ENCODE assay signal across 8 mouse cellular contexts in genomic region chr3:95861796-95862195, GRCm38 (mm10). TPM values are rescaled to one million over a fixed set of nuclear protein-coding genes. Genes with fewer than 3 reads are reported as not detected.
A peak's percentile ranks its signal among the peaks of the same experiment; 100 is the strongest.
DNase-seq lines count a peak whose midpoint lies in the region; ATAC-seq and TF ChIP-seq lines count a peak whose summit lies in the region.

No protein-coding gene starts in this region.

- H3K4me1 ChIP-seq in kidney, embryonic 14.5 days (ENCODE audit: control insufficient read depth, insufficient read depth, low read length), result no peaks in the 10 kb centered on the region
- no peaks in the 10 kb centered on the region for H3K4me1 ChIP-seq in liver, embryonic 14.5 days (replicated peaks; ENCODE audit: control insufficient read depth in 2 of 2, insufficient read depth in 2 of 2, low read length in 1 of 2)
- no peaks in the 10 kb centered on the region for H3K4me1 ChIP-seq in neural tube, embryonic 13.5 days (replicated peaks)

- TF ChIP-seq EP300 in liver, embryonic 14.5 days (IDR thresholded peaks at IDR 0.05; ENCODE audit: low read depth), result no peak

- H3K27me3 ChIP-seq in kidney, embryonic 14.5 days (ENCODE audit: control insufficient read depth, insufficient read depth, low read length), result no peaks in the 10 kb centered on the region
- no peaks in the 10 kb centered on the region for H3K27me3 ChIP-seq in liver, embryonic 14.5 days (ENCODE audit: control insufficient read depth, insufficient read depth, low read length)
- H3K27me3 ChIP-seq in neural tube, embryonic 13.5 days, result no peaks in the 10 kb centered on the region

- TF ChIP-seq CTCF in liver, embryonic 14.5 days (IDR thresholded peaks at IDR 0.05; ENCODE audit: low read depth), result peak; percentile 83

- no peaks in the 10 kb centered on the region for H3K9me3 ChIP-seq in kidney, embryonic 14.5 days (ENCODE audit: control insufficient read depth, low read length)
- no peaks in the 10 kb centered on the region for H3K9me3 ChIP-seq in liver, embryonic 14.5 days (ENCODE audit: control insufficient read depth, low read length)
- no peaks in the 10 kb centered on the region for H3K9me3 ChIP-seq in neural tube, embryonic 13.5 days

- peak; percentile 41; the same call in 1 of the 2 replicates for ATAC-seq in kidney, embryonic 14.5 days (ENCODE audit: low FRiP score, low TSS enrichment)
- peak; percentile 79 for ATAC-seq in liver, embryonic 14.5 days (ENCODE audit: insufficient read depth)
- ATAC-seq in neural tube, embryonic 13.5 days (ENCODE audit: low read depth), result peak; percentile 73; the same call in 1 of the 2 replicates

- DNase-seq in B cell, adult 2 months, result peak; percentile 84 to 87
- peak; percentile 89 for DNase-seq in NIH3T3 (ENCODE audit: low read depth)
- DNase-seq in cerebellum, postnatal 14 days, result peak; percentile 87 to 91
- peak; percentile 89 for DNase-seq in heart, adult 8-10 months (ENCODE audit: low spot score)
- peak; percentile 68 to 79 (median 78) for DNase-seq in liver, embryonic 14.5 days (ENCODE audit: low read depth in 3 of 3, low spot score in 3 of 3)
- peak; percentile 74 for DNase-seq in thymus, postnatal 4 days

- WGBS in kidney, embryonic 14.5 days, result 49% methylated on average over 2 of the region's 2 CpGs
- 33% methylated on average over 2 of the region's 2 CpGs for WGBS in liver, embryonic 14.5 days (ENCODE audit: insufficient replicate concordance)
- WGBS in neural tube, embryonic 13.5 days, result 28% methylated on average over 2 of the region's 2 CpGs

- H3K4me3 ChIP-seq in kidney, embryonic 14.5 days (ENCODE audit: low read length), result no peak overlapping the region
- H3K4me3 ChIP-seq in liver, embryonic 14.5 days (ENCODE audit: insufficient read depth in 1 of 2, low read depth in 2 of 2, low read length in 2 of 2), result no peak overlapping the region
- H3K4me3 ChIP-seq in neural tube, embryonic 13.5 days, result no peak overlapping the region

- H3K36me3 ChIP-seq in kidney, embryonic 14.5 days (ENCODE audit: control insufficient read depth, insufficient read depth, low read length), result peaks cover 30% of the 10 kb centered on the region
- H3K36me3 ChIP-seq in liver, embryonic 14.5 days (replicated peaks; ENCODE audit: control insufficient read depth, insufficient read depth, low read depth), result no peaks in the 10 kb centered on the region; the same call in none of the 2 replicates
- peaks cover 43% of the 10 kb centered on the region for H3K36me3 ChIP-seq in neural tube, embryonic 13.5 days

- H3K9ac ChIP-seq in kidney, embryonic 14.5 days (ENCODE audit: low read depth, low read length), result no peak overlapping the region
- H3K9ac ChIP-seq in liver, embryonic 14.5 days (replicated peaks), result no peak overlapping the region
- H3K9ac ChIP-seq in neural tube, embryonic 13.5 days, result no peak overlapping the region

- no peak overlapping the region for H3K27ac ChIP-seq in kidney, embryonic 14.5 days (ENCODE audit: low read depth, low read length)
- no peak overlapping the region for H3K27ac ChIP-seq in liver, embryonic 14.5 days
- H3K27ac ChIP-seq in neural tube, embryonic 13.5 days (replicated peaks), result no peak overlapping the region

- H3K4me2 ChIP-seq in kidney, embryonic 14.5 days (replicated peaks; ENCODE audit: low read depth, low read length), result no peak overlapping the region
- no peak overlapping the region for H3K4me2 ChIP-seq in liver, embryonic 14.5 days (ENCODE audit: low read depth)
- H3K4me2 ChIP-seq in neural tube, embryonic 13.5 days, result no peak overlapping the region

RNA-seq across cellular contexts. Expression of gene Prpf3, which starts 6.1 kb away (rescaled TPM):
- 10 to 100 TPM; 13.9 to 22.5 (median 21.3) TPM for total RNA-seq in heart, adult 8-10 months (2022)
- 51.2 and 60.8 TPM in 2 replicates for polyA plus RNA-seq in kidney, embryonic 14.5 days (2014; fragmentation: Nextera tagmentation; extraction: Ambion mirVana)
- polyA plus RNA-seq in liver, embryonic 14.5 days (2012; rRNA removed), result 9.9 and 18.9 TPM in 2 replicates
- 27.2 and 27.5 TPM in 2 replicates for polyA plus RNA-seq in liver, embryonic 14.5 days (2014; fragmentation: Nextera tagmentation; extraction: Ambion mirVana)
- polyA plus RNA-seq in neural tube, embryonic 13.5 days (2015; fragmentation: Nextera tagmentation; extraction: Ambion mirVana), result 36.1 and 40.0 TPM in 2 replicates

RNA-seq across cellular contexts. Expression of gene Mrps21, which starts 9.5 kb away (rescaled TPM):
- total RNA-seq in heart, adult 8-10 months (2022), result 100 to 1,000 TPM; 312 to 354 (median 350) TPM
- 377 and 496 TPM in 2 replicates for polyA plus RNA-seq in kidney, embryonic 14.5 days (2014; fragmentation: Nextera tagmentation; extraction: Ambion mirVana)
- 72.5 and 119 TPM in 2 replicates for polyA plus RNA-seq in liver, embryonic 14.5 days (2012; rRNA removed)
- 224 and 226 TPM in 2 replicates for polyA plus RNA-seq in liver, embryonic 14.5 days (2014; fragmentation: Nextera tagmentation; extraction: Ambion mirVana)
- 327 and 348 TPM in 2 replicates for polyA plus RNA-seq in neural tube, embryonic 13.5 days (2015; fragmentation: Nextera tagmentation; extraction: Ambion mirVana)

RNA-seq across cellular contexts. Expression of gene Ciart, which starts 20.3 kb away (rescaled TPM):
- 10 to 100 TPM; 12.0 to 58.8 (median 26.9) TPM for total RNA-seq in heart, adult 8-10 months (2022)
- 4.0 and 5.3 TPM in 2 replicates for polyA plus RNA-seq in kidney, embryonic 14.5 days (2014; fragmentation: Nextera tagmentation; extraction: Ambion mirVana)
- polyA plus RNA-seq in liver, embryonic 14.5 days (2012; rRNA removed), result 0.57 and 0.73 TPM in 2 replicates
- polyA plus RNA-seq in liver, embryonic 14.5 days (2014; fragmentation: Nextera tagmentation; extraction: Ambion mirVana), result 0.32 and 0.53 TPM in 2 replicates
- polyA plus RNA-seq in neural tube, embryonic 13.5 days (2015; fragmentation: Nextera tagmentation; extraction: Ambion mirVana), result 3.9 and 5.1 TPM in 2 replicates

RNA-seq across cellular contexts. Expression of gene BC028528, which starts 30.0 kb away (rescaled TPM):
- 10 to 100 TPM in 2 of 4 experiments, 1 to 10 TPM in 2; 6.3 to 12.0 (median 8.4) TPM for total RNA-seq in heart, adult 8-10 months (2022)
- 33.6 and 35.6 TPM in 2 replicates for polyA plus RNA-seq in kidney, embryonic 14.5 days (2014; fragmentation: Nextera tagmentation; extraction: Ambion mirVana)
- 3.2 and 5.1 TPM in 2 replicates for polyA plus RNA-seq in liver, embryonic 14.5 days (2012; rRNA removed)
- polyA plus RNA-seq in liver, embryonic 14.5 days (2014; fragmentation: Nextera tagmentation; extraction: Ambion mirVana), result 3.8 and 5.1 TPM in 2 replicates
- polyA plus RNA-seq in neural tube, embryonic 13.5 days (2015; fragmentation: Nextera tagmentation; extraction: Ambion mirVana), result 21.9 and 24.1 TPM in 2 replicates

RNA-seq across cellular contexts. Expression of gene Aph1a, which starts 32.0 kb away (rescaled TPM):
- total RNA-seq in heart, adult 8-10 months (2022), result 100 to 1,000 TPM; 102 to 115 (median 107) TPM
- polyA plus RNA-seq in kidney, embryonic 14.5 days (2014; fragmentation: Nextera tagmentation; extraction: Ambion mirVana), result 40.4 and 83.2 TPM in 2 replicates
- 26.2 and 28.6 TPM in 2 replicates for polyA plus RNA-seq in liver, embryonic 14.5 days (2012; rRNA removed)
- 14.0 and 16.1 TPM in 2 replicates for polyA plus RNA-seq in liver, embryonic 14.5 days (2014; fragmentation: Nextera tagmentation; extraction: Ambion mirVana)
- polyA plus RNA-seq in neural tube, embryonic 13.5 days (2015; fragmentation: Nextera tagmentation; extraction: Ambion mirVana), result 27.3 and 33.3 TPM in 2 replicates
